In the genomic region with DNA sequence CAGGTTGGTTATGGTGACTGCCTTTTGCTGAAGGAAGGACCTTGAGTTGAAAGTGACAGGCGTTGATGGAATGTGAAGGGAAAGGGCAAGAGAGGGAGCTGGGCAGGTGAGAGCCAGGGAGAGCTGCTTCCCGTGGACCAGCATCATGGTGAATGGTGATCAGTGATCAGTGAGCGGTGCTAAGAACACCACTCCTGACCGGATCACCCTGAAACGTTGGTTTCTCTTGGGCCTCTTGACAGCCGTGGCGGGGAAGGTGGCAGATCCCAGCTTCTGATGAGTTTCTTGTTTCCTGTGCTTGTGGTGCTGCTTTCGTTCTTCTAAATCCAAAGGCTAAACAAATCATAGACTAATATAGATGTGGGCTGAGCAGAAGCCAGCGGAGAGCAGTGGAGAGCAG, we compare ENCODE assay signal across 24 mouse cellular contexts. TPM values are rescaled to one million over a fixed set of nuclear protein-coding genes. Genes with fewer than 3 reads are reported as not detected.
DNase-seq lines count a peak whose midpoint lies in the region; ATAC-seq and TF ChIP-seq lines count a peak whose summit lies in the region.
"Had no signal": no experiment of that assay in that cellular context is flagged by ENCODE, and none has a peak within 500 bp of the region (broad histone marks: within the 10 kb centered on the region; RNA-seq: fewer than 3 reads in every experiment).

No protein-coding gene starts in this region.

- intact Hi-C loops in gastrocnemius, adult 2 months (cut with DNase I): no loop called here
- intact Hi-C loops in gastrocnemius, postnatal 36 days (cut with DNase I): no loop called here
- intact Hi-C loops in heart, postnatal 25 days (cut with DNase I): no loop called here

- 86% methylated on average over 9 of the region's 9 CpGs for WGBS in heart, embryonic 10.5 days
- WGBS in stomach, embryonic 15.5 days: 85% methylated on average over 9 of the region's 9 CpGs

- no peak overlapping the region for H3K4me2 ChIP-seq in stomach, embryonic 15.5 days
- H3K4me2 ChIP-seq: embryonic facial prominence, embryonic 12.5 days; forebrain, embryonic 13.5 days; forebrain, embryonic 15.5 days had no signal

- no peak for ATAC-seq in stomach, embryonic 15.5 days (ENCODE audit: insufficient read depth, low FRiP score, low read depth)
- no peak for ATAC-seq in granulocyte monocyte progenitor cell, adult 5-6 weeks (replicated peaks; ENCODE audit: poor library complexity, severe bottlenecking)
- ATAC-seq: activated CD4-positive, CD25-positive, alpha-beta regulatory T cell, adult 4 months; CD4-positive, CD25-positive, alpha-beta regulatory T cell, adult 4 months; forebrain, embryonic 13.5 days; forebrain, embryonic 15.5 days; Patski had no signal

- H3K27ac ChIP-seq in gastrocnemius, adult 2 months: 0 out of 2 replicates have a peak overlapping the region, but pooled peaks have one; percentile 94
- peak overlapping the region; percentile 2; the same call in 1 of the 2 replicates for H3K27ac ChIP-seq in heart, embryonic 10.5 days
- H3K27ac ChIP-seq in stomach, embryonic 15.5 days: peak overlapping the region; percentile 33; the same call in 1 of the 2 replicates
- H3K27ac ChIP-seq: embryonic facial prominence, embryonic 10.5 days; forebrain, embryonic 13.5 days; forebrain, embryonic 15.5 days had no signal

- H3K9ac ChIP-seq in stomach, embryonic 15.5 days: no peak overlapping the region
- H3K9ac ChIP-seq: embryonic facial prominence, embryonic 12.5 days; forebrain, embryonic 13.5 days; forebrain, embryonic 15.5 days had no signal

- peaks cover 73% of the 10 kb centered on the region for H3K4me1 ChIP-seq in heart, embryonic 10.5 days
- H3K4me1 ChIP-seq in stomach, embryonic 15.5 days: peaks cover 39% of the 10 kb centered on the region

- H3K9me3 ChIP-seq in heart, embryonic 10.5 days: no peaks in the 10 kb centered on the region
- no peaks in the 10 kb centered on the region for H3K9me3 ChIP-seq in stomach, embryonic 15.5 days
- H3K9me3 ChIP-seq: embryonic facial prominence, embryonic 10.5 days; embryonic facial prominence, embryonic 12.5 days; forebrain, embryonic 13.5 days; forebrain, embryonic 15.5 days; G1E had no signal

- H3K36me3 ChIP-seq in heart, embryonic 10.5 days: peaks cover 14% of the 10 kb centered on the region; the same call in 1 of the 2 replicates
- H3K36me3 ChIP-seq in stomach, embryonic 15.5 days: peaks cover 3% of the 10 kb centered on the region
- H3K36me3 ChIP-seq: forebrain, embryonic 15.5 days; G1E had no signal

- H3K4me3 ChIP-seq in gastrocnemius, adult 2 months: no peak overlapping the region
- H3K4me3 ChIP-seq in heart, embryonic 10.5 days: no peak overlapping the region
- no peak overlapping the region for H3K4me3 ChIP-seq in stomach, embryonic 15.5 days (replicated peaks)
- H3K4me3 ChIP-seq: embryonic facial prominence, embryonic 10.5 days; embryonic facial prominence, embryonic 12.5 days; forebrain, embryonic 13.5 days; forebrain, embryonic 15.5 days had no signal

- DNase-seq in gastrocnemius, adult 2 months: no peak
- DNase-seq in gastrocnemius, postnatal 36 days: no peak
- no peak for DNase-seq in heart, embryonic 10.5 days (ENCODE audit: low spot score)
- no peak for DNase-seq in heart, postnatal 25 days (ENCODE audit: low spot score)
- DNase-seq: adrenal gland, adult 8-10 months; adrenal gland, postnatal 14 days; adrenal gland, postnatal 36 days; B cell, adult 2 months; cerebellum, adult 11-12 months; cerebellum, adult 2 months; cerebellum, adult 9-10 months; cerebellum, postnatal 10 days; cerebellum, postnatal 25 days had no signal

- no peak for TF ChIP-seq CTCF in gastrocnemius, adult 2 months (IDR thresholded peaks at IDR 0.05)

- no peaks in the 10 kb centered on the region for H3K27me3 ChIP-seq in heart, embryonic 10.5 days (ENCODE audit: insufficient read depth, poor library complexity, severe bottlenecking)
- no peaks in the 10 kb centered on the region for H3K27me3 ChIP-seq in stomach, embryonic 15.5 days (replicated peaks)
- H3K27me3 ChIP-seq: embryonic facial prominence, embryonic 12.5 days; forebrain, embryonic 15.5 days; Patski had no signal

RNA-seq across cellular contexts. Expression of a gene that starts 13.8 kb away (rescaled TPM):
- total RNA-seq in gastrocnemius, adult 2 months (2021): 10 to 100 TPM; 10.3 to 11.0 TPM
- total RNA-seq in gastrocnemius, postnatal 36 days (2021): 1 to 10 TPM; 6.6 to 9.7 TPM
- polyA plus RNA-seq in heart, embryonic 10.5 days (2016; fragmentation: Nextera tagmentation; extraction: Ambion mirVana): 53.2 and 61.8 TPM in 2 replicates
- 10 to 100 TPM; 14.6 to 14.7 TPM for total RNA-seq in heart, postnatal 25 days (2021)
- polyA plus RNA-seq in stomach, embryonic 15.5 days (2015; fragmentation: Nextera tagmentation; extraction: Ambion mirVana): 85.2 and 89.4 TPM in 2 replicates
- total RNA-seq in granulocyte monocyte progenitor cell, adult 5-6 weeks (2014; fragmentation: Nextera tagmentation): 9.3 and 11.7 TPM in 2 replicates
- 0.73 and 2.9 TPM in 2 replicates for total RNA-seq in granulocyte monocyte progenitor cell, adult 5-6 weeks (2017)
- total RNA-seq: CH12.LX had no signal

Comparison
In these comparisons a context has a peak if more than half of its experiments do, and no peak if none do; other contexts are left out.
1. H3K27ac ChIP-seq: peak in every context shown above with its lines; median percentile 94 in gastrocnemius, adult 2 months; 33 in stomach, embryonic 15.5 days; 2 in heart, embryonic 10.5 days.